Mouse (Mus musculus) heart, postnatal 0 days (tissue): ENCODE results near the gene Apold1. TPM values are rescaled to one million over a fixed set of nuclear protein-coding genes. Genes with fewer than 3 reads are reported as not detected.

Experiments
- ATAC-seq: fragments of 200-750 bp; cut with Nextera tagmentation; 2 replicates; pipeline ENCODE4 v1.8.0; 2017; ENCODE audit warnings: low read depth, moderate number of reproducible peaks, moderate library complexity; ENCODE audit not compliant: insufficient read depth
- DNase-seq: peaks from one replicate; pipeline ENCODE4 v3.0.0-alpha.2; 2016; ENCODE audit warnings: low spot score
- H3K27ac ChIP-seq: fragments of 300-500 bp; sonication (generic); 2 replicates; pipeline ENCODE4 v1.5.1; 2014; ENCODE audit warnings: low read depth, mild to moderate bottlenecking
- H3K27me3 ChIP-seq: fragments of 300-500 bp; sonication (generic); 2 replicates; pipeline ENCODE4 v1.6.1; 2014; ENCODE audit warnings: low read length, mixed read lengths; ENCODE audit not compliant: control insufficient read depth, insufficient read depth
- H3K36me3 ChIP-seq: fragments of 300-500 bp; sonication (generic); replicated peaks from 2 replicates; pipeline ENCODE4 v1.6.1; 2014; ENCODE audit warnings: low read length, mixed read lengths; ENCODE audit not compliant: control insufficient read depth, insufficient read depth
- H3K4me1 ChIP-seq: fragments of 300-500 bp; sonication (generic); 2 replicates; pipeline ENCODE4 v1.6.1; 2014; ENCODE audit warnings: antibody characterized with exemption; ENCODE audit not compliant: control insufficient read depth, insufficient read depth
- H3K4me2 ChIP-seq: fragments of 300-500 bp; sonication (generic); 2 replicates; pipeline ENCODE4 v1.6.1; 2014; ENCODE audit warnings: low read depth, mild to moderate bottlenecking, low read length, moderate library complexity
- H3K4me3 ChIP-seq: fragments of 300-500 bp; sonication (generic); 2 replicates; pipeline ENCODE4 v1.5.1; 2014; ENCODE audit warnings: low read depth, low read length
- H3K9ac ChIP-seq: fragments of 300-500 bp; sonication (generic); replicated peaks from 2 replicates; pipeline ENCODE4 v1.6.1; 2014; ENCODE audit warnings: low read depth, low read length, mixed read lengths
- H3K9me3 ChIP-seq: fragments of 300-500 bp; sonication (generic); replicated peaks from 2 replicates; pipeline ENCODE4 v1.6.1; 2016; ENCODE audit warnings: low read length; ENCODE audit not compliant: control insufficient read depth
- CTCF ChIP-seq: IDR thresholded peaks from 2 replicates; pipeline ENCODE4 v1.5.1; 2016; ENCODE audit warnings: antibody characterized with exemption, control low read depth, low read depth
- EP300 ChIP-seq: IDR thresholded peaks from 2 replicates; pipeline ENCODE4 v1.6.1; 2016; ENCODE audit warnings: antibody characterized with exemption, low read depth
- WGBS: fragments of 180-500 bp; shearing (Covaris S2); extraction: QIAGEN DNeasy Blood & Tissue Kit; methylation state at CpG from one replicate; pipeline ENCODE4 v1.1.7; 2014; 5-methylcytosine and 5-hydroxymethylcytosine counted together
- polyA plus RNA-seq: library from polyadenylated mRNA; unstranded; fragments of >200 nt; fragmentation: Nextera tagmentation; extraction: Ambion mirVana; gene quantifications from 2 replicates; pipeline ENCODE4 v1.2.1, GENCODE M21; 2015
- total RNA-seq: library from RNA; depleted of rRNA; stranded (reverse); fragments of >200 nt; gene quantifications from 2 replicates; pipeline ENCODE4 v1.2.3, GENCODE M21; 2014; ENCODE audit warnings: low replicate concordance

Gene Apold1
- total and polyA plus RNA-seq, 2 experiments from 2014 or later, result 6.9 to 28.5 TPM

GRCm38 (mm10) chr6:134962518-134962893, 19.0 kb upstream of the Apold1 start:
- Histone ChIP-seq H3K9ac (no peak overlapping the region), H3K4me2 (no peak overlapping the region), H3K36me3 (no peaks in the 10 kb centered on the region), H3K4me3 (no peak overlapping the region), H3K4me1 (no peaks in the 10 kb centered on the region), H3K27ac (no peak overlapping the region), H3K27me3 (no peaks in the 10 kb centered on the region), H3K9me3 (no peaks in the 10 kb centered on the region)
- DNase-seq, result no peak
- no peak for ATAC-seq
- WGBS, result 82% methylated on average over 5 of the region's 5 CpGs
- TF ChIP-seq CTCF (no peak), EP300 (no peak)

GRCm38 (mm10) chr6:134963910-134964309, 17.6 kb upstream of the Apold1 start:
- TF ChIP-seq CTCF, result no peak
- no peak for ATAC-seq
- DNase-seq, result no peak
- Histone ChIP-seq H3K4me3 (no peak overlapping the region), H3K4me1 (no peaks in the 10 kb centered on the region), H3K27ac (no peak overlapping the region), H3K9ac (no peak overlapping the region), H3K27me3 (no peaks in the 10 kb centered on the region), H3K36me3 (no peaks in the 10 kb centered on the region), H3K4me2 (no peak overlapping the region), H3K9me3 (no peaks in the 10 kb centered on the region)
- 80% methylated on average over 2 of the region's 2 CpGs for WGBS

GRCm38 (mm10) chr6:134966681-134967080, 14.8 kb upstream of the Apold1 start:
- Histone ChIP-seq H3K27me3 (no peaks in the 10 kb centered on the region), H3K9ac (no peak overlapping the region), H3K4me3 (no peak overlapping the region), H3K4me1 (no peaks in the 10 kb centered on the region), H3K27ac (no peak overlapping the region), H3K9me3 (no peaks in the 10 kb centered on the region), H3K36me3 (no peaks in the 10 kb centered on the region), H3K4me2 (no peak overlapping the region)
- DNase-seq (no peak), ATAC-seq (no peak)
- TF ChIP-seq EP300 (no peak), CTCF (no peak)
- 63% methylated on average over 5 of the region's 5 CpGs for WGBS

DNA sequence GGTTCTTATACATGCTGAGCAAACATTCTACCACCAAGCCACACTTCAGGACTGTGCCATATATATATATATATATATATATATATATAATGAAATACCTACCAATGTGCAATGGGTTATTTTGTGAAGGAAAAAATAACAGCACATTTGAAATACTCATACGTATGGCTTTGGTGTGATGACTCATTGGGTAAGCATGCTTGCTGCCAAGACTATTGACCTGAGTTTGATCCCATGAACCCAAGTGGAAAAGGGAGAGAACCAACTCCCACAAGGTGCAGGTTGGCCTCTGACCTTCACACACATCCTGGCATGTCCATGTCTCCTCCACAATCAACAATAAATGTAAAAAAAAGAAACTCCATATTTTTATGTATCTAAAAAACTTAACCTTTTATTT, 13.2 kb upstream of the Apold1 start:
- DNase-seq, result no peak
- Histone ChIP-seq H3K27ac (no peak overlapping the region), H3K36me3 (no peaks in the 10 kb centered on the region), H3K9ac (no peak overlapping the region), H3K4me3 (no peak overlapping the region), H3K4me2 (no peak overlapping the region), H3K9me3 (no peaks in the 10 kb centered on the region), H3K4me1 (no peaks in the 10 kb centered on the region), H3K27me3 (no peaks in the 10 kb centered on the region)
- ATAC-seq, result no peak
- WGBS, result 30% methylated on average over 1 of the region's 1 CpGs
- no peak for TF ChIP-seq EP300
- TF ChIP-seq CTCF, result no peak

GRCm38 (mm10) chr6:134969498-134969897, 12.0 kb upstream of the Apold1 start:
- Histone ChIP-seq H3K27me3 (no peaks in the 10 kb centered on the region), H3K9ac (no peak overlapping the region), H3K36me3 (no peaks in the 10 kb centered on the region), H3K4me3 (no peak overlapping the region), H3K9me3 (no peaks in the 10 kb centered on the region), H3K4me2 (no peak overlapping the region), H3K27ac (no peak overlapping the region), H3K4me1 (no peaks in the 10 kb centered on the region)
- no peak for ATAC-seq
- 90% methylated on average over 2 of the region's 2 CpGs for WGBS
- no peak for DNase-seq
- TF ChIP-seq EP300, result no peak
- no peak for TF ChIP-seq CTCF

DNA sequence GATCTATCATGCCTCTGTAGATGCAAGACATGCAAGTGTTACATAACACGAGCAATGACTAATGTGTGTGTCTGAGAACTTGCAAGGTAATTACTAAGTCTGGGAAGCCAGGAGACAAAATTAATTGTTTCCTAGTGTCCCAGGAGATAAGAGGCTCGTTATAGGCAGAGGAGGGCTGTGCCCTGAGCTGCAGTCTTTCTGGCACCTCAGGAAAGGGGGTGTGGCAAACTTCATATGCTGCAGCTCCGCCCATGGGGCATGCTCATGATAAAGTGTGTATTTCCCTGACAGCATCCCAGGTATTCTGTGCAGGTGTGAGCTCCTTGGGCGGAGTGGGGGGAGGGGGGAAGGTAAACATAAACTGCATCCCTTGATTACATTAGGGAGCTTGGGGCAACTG, 9.4 kb upstream of the Apold1 start:
- no peak overlapping the region for H3K9ac ChIP-seq
- no peak overlapping the region for H3K27ac ChIP-seq
- H3K9me3 ChIP-seq, result no peaks in the 10 kb centered on the region
- no peak overlapping the region for H3K4me3 ChIP-seq
- 45% methylated on average over 4 of the region's 4 CpGs for WGBS
- H3K4me1 ChIP-seq, result peaks cover 5% of the 10 kb centered on the region; the same call in 1 of the 2 replicates
- no peak for DNase-seq
- no peak for ATAC-seq
- no peaks in the 10 kb centered on the region for H3K27me3 ChIP-seq
- TF ChIP-seq EP300, result no peak
- TF ChIP-seq CTCF, result no peak
- no peaks in the 10 kb centered on the region for H3K36me3 ChIP-seq
- H3K4me2 ChIP-seq, result no peak overlapping the region
